Mouse (Mus musculus): Measurements from ENCODE around the gene Mgat2.

The Mgat2 gene

GRCm38 (mm10) chr12:69183583-69184308, at the start of gene Mgat2, which contains the start of gene Rpl36al:
Mgat2 (plus strand) TSS chr12:69184157.
Rpl36al (minus strand) TSS chr12:69184083.
- peak; percentile 100 for DNase-seq

DNA sequence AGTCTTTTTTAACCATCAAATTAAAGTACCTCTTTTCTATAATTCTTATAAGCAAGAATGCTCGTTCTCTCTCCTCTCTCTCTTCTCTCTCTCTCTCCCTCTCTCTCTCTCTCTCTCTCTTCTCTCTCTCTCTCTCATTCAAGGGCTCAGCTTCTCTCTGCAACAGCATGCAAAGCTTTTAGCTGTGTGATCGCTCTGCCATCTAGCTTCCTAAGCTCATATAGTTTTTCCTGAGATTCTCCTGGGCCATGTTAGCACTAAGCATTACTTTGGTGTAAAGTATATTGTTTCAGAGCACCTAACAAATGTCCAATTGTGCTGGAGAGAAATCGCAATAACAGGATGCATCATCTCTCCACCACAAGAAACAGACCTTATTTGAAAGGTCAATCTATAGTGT, 44.8 kb upstream of the Mgat2 start:
- no peak for DNase-seq

- no peak for DNase-seq
These were observed 44.1 kb upstream of the Mgat2 start for GRCm38 (mm10) chr12:69139841-69140240.

DNA sequence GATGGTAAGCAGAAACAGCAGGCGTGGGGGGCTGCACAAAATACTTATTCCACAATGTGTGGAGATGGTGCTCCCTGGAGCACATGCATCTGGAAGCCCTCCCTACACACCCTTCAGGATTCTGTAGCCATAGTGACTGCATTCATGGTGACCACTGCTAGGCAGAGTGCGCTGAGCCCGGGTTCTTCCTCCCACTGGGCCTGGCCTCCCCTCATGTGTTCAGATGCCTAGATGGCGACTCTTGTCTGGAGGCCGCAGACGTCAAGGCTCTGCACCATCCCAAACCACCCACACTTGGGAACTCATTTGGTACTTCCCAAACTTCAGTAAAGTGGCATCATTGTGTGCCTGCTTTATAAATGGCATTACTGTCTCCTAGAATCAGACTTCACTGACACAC, 40.5 kb upstream of the Mgat2 start:
- DNase-seq = no peak

- peak; percentile 93 for DNase-seq
These were observed 36.7 kb upstream of the Mgat2 start for GRCm38 (mm10) chr12:69147166-69147735.

DNA sequence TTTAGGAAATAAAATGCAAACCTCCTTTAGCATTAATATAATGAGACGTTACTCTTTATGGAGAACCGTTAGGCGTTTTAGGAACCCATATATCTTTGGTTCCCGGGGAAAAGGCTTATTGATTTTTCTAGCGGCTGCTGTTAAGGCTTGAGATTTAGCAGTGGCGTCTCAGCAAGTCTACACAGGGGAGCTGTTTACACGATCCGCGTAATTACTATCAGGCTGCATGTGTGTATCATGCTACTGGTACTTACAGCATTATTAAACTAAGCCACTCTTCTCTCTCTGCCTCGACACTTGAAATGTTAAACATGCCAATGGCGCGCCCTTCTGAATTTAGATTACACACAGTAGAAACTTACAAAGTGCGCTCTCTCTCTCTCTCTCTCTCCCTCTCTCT, 33.9 kb upstream of the Mgat2 start:
- no peak for DNase-seq

- DNase-seq = no peak
These were observed 28.0 kb upstream of the Mgat2 start for GRCm38 (mm10) chr12:69155923-69156322.

DNA sequence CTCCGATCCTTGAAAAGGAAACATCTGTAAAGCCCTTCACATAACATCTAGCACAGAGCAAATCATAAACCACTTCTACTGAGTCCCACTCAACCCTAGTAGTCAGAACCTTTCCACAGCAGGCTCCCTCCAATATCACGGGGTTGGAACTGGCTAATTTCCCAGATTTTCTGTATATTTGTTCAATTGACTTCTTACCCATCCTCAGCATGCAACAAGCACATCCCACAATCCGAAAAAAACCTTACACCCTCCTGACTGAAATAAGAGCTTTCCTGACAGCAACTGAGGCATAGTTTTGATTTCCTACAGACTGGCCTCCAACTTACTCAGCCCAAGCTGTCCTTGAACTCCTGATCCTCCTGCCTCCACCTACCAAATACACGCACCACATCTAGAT, 27.5 kb upstream of the Mgat2 start:
- no peak for DNase-seq

DNA sequence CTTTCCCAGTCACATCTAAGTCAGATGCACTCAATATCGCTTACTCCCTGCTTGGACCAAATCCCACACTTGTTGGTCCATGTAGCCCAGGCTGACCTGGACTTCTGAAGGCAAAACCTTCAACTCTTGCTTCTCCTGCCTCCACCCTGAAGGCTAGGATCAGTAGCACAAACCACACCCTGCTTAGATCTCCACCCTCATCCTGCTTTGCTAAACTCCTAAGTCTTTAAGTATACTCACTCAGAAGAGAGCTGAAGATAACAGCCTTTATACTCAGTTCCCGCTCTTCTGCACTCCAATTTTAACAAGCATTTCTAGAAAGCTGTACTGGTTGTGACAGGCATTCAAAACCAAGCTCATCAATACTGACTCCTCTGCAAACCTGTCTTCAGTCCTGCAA, 26.9 kb upstream of the Mgat2 start:
- no peak for DNase-seq

GRCm38 (mm10) chr12:69158366-69158764, 25.6 kb upstream of the Mgat2 start:
- DNase-seq = no peak

DNA sequence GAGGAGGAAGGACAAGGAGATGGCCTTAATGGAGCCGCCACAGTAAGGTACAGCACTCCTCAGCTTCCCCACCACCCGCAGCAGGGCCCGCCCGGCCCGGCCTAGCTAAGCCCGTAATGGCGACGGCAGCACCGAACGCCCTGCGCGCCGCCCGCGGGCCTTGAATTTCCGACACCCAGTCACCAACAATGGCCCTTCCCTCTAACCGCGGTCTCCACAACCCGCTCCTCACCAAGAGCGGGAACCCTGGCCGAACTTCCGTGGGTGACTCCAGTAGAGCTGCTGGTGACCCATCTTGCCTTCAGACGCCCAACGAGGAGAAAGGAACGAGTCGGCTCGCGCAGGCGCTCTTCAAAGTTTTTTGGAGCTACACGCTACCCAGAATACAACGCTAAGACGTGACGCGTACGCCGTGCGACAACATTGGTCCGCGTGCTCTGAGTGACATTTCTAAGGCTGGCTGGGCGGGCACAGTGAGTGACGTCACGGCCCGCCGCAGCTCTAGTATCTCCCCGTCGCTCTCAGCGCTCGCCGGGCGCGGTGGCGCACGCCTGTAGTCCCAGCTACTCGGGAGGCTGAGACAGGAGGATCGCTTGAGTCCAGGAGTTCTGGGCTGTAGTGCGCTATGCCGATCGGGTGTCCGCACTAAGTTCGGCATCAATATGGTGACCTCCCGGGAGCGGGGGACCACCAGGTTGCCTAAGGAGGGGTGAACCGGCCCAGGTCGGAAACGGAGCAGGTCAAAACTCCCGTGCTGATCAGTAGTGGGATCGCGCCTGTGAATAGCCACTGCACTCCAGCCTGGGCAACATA, 25.0 kb upstream of the Mgat2 start, which contains the start of gene Rps29:
Gene Rps29 (minus strand): TSS at position 422 of the 813 bp plus-strand sequence.
- DNase-seq = peak; percentile 100

DNA sequence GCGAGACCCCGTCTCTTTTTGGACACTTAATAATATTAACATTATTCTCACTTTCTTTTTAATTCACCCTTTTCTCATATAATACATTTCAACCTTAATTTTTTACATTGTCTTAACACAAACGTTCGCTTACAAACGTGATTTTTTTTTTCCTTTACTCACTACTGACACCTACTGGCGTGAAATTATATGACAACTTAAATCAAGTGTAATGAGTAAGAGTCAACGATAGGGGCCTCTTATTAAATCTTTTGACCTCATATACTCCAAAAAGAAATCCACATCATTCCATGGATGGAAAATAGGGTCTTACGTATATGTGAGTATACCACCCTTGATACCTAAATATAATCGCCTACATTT, 24.4 kb upstream of the Mgat2 start:
- no peak for DNase-seq

DNA sequence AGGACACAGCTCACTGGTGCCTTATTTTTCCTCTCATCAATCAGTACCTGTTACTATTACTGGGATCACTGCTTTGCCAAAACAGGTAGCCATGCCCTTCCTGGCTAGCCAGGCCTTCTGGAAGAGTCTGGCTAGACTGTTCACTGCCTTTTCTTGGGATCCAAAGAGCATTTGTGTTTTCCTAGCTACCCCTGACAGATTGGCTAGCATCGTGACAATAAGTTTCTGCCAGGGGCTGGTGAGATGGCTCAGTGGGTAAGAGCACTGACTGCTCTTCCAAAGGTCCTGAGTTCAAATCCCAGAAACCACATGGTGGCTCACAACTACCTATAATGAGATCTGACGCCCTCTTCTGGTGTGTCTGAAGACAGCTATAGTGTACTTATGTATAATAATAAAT, 23.3 kb upstream of the Mgat2 start:
- peak; percentile 87 for DNase-seq

DNA sequence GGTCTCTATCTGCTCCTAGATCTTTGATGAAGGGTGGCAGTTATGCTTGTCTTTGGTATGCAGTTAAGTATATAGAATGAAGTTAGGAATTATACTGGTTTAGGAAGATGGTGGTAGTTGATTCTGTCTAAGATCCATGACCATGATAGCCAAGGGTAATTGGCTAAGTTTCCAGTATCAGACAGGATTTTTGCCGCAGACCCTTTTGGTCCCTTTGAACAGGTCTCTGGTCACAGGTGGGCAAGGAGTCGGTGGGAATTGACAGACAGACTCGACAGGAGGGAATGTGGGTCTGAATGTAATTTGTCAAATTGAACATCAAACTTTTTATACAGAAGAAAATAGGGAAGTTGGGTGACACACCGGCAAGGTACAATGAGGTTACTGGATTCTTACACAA, 20.4 kb upstream of the Mgat2 start:
- DNase-seq = peak; percentile 52

- DNase-seq = no peak
These were observed 19.1 kb upstream of the Mgat2 start for GRCm38 (mm10) chr12:69164904-69165303.

GRCm38 (mm10) chr12:69166861-69167581, 16.9 kb upstream of the Mgat2 start:
- DNase-seq = peak; percentile 53

DNA sequence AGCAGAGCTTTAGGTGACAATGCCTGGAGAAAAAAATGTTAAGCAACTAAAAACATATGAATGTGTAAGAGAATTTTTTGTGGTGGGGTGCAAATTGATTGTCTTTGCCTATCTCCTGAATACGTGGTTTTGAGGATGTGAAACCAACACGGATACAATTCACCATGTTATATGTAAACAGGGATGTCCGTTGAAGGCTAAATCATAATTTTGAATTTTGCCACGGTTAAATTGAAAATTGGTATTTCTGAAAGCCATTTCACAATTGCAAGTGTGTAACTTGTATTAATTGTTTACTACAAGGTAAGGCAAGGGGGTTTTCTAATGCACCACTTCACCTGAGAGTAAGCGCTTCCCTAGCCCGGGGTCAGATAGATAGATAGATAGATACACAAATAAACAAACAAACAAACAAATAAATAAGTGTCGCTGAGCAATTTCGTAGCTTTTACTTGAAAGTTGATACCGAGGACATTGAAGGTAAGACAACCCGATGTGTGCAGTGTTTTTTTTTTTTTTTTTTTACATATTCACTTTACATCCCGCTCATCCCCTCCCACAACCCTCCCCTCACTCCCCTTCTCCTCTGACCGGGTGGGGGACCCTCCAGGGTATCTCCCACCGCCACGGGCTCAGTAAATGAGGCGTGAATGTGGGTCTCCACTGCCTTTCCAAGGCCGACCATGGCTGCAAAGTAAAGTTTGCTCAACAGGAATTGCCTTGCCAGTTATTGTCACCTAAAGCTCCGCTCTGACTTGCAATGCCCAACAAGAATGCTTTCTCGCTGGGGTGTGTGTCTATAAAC, 16.1 kb upstream of the Mgat2 start:
- DNase-seq = peak; percentile 5

DNA sequence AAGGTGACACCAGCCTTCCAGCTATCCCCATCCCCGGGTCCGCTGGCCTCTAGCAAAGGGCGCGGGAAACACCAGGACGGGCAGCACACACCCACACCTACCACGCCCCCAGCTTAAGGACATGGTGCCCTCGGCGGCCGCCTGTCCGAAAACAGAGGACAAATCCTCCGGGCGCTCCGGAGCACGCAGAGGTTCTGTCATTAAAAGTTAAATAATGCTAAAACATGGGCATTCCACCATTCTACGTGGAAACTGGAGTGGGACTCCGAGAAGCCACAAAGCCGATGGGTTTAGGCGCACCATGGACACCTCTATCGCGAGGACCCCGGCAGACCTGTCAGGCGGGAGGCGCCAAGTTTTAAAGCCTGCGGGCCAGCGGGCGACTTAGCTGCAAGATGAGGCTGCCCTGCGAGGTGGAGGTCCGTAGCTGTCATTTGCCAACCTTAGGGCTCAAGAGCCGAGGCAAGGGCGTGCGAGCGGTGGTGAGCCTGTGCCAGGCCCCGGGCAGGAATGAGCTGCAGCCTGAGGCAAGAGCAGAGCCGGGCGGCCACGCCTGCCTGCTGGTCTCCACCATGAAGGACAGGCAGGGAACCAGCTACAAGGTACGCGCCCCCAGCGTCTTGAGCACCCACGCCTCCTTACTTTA, 15.4 kb upstream of the Mgat2 start, which contains the start of gene Lrr1:
Gene Lrr1 (plus strand): TSS at position 354 of the 646 bp plus-strand sequence.
- peak; percentile 99 for DNase-seq

GRCm38 (mm10) chr12:69171307-69171706, 12.7 kb upstream of the Mgat2 start:
- no peak for DNase-seq

DNA sequence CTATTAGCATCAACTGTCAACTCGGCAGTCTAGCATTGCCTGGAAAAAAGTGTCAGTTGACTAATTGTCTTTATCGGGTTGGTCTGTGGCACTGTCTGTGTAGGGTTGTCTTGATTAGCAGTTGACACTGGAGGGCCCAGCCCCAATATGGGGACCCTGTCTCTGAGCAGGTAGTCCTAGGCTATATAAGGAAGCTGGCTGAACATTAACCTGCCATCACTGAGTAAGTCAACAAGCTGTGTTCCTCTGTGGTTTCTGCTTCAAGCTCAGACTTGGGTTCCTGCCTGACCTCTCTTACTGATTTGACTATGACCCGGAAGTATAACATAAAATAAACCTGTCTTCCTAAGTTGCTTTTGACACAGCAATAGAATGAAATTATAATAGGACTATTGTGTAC, 8.0 kb upstream of the Mgat2 start:
- no peak for DNase-seq

- DNase-seq = peak; percentile 81
These were observed 6.4 kb upstream of the Mgat2 start for GRCm38 (mm10) chr12:69177526-69177925.

DNA sequence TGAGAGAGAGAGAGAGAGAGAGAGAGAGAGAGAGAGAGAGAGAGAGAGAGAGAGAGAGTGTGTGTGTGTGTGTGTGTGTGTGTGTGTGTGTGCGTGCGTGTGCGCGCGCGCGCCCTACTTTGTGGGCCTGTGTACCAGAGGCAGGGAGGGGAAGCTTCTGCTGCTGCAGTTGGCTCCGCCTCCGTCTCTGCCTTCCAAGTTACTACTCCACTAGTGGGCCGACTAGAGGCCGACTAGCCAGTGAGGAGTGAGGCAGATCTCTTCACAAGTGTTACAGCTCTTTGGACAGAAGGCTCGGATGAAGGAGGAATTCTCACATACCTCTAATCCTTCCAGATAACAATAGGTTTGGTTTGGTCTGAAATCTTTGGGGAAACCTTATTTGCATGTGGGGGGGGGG, 4.6 kb upstream of the Mgat2 start:
- no peak for DNase-seq

Measured in heart, adult 11 months (tissue).